Mouse (Mus musculus) cerebellum, postnatal 25 days (tissue): ENCODE data around the gene Strbp.
A peak's percentile ranks its signal among the peaks of the same experiment; 100 is the strongest.
"Not testable (repeated sequence)": the region's sequence is repeated elsewhere in the genome, so short reads cannot be mapped to it uniquely, and the experiment has no call there.

ENCODE experiments used
- DNase-seq, 2 experiments: peaks; one replicate each; pipeline ENCODE4 v3.0.0; 2021; ENCODE audit warnings: mixed read lengths in 2 of 2

The Strbp gene

DNA sequence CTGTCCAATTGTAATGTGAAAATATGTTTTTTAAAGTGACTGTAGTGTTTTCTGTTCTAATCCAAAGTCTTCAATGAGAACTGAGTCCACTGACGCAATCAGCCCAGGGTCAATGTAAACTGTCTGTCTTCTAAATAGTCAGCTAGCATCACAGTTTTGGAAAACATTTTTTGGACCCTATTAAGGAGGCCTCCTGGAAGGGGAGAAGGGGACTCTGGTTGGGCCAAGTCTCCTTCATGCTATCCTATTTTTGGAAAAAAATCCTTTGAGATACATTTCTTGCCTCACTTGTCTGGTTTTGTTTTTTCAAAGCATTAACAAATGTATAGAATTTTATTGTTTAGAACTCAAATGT lies 184.4 kb downstream of the Strbp start:
- no peak for DNase-seq

DNA sequence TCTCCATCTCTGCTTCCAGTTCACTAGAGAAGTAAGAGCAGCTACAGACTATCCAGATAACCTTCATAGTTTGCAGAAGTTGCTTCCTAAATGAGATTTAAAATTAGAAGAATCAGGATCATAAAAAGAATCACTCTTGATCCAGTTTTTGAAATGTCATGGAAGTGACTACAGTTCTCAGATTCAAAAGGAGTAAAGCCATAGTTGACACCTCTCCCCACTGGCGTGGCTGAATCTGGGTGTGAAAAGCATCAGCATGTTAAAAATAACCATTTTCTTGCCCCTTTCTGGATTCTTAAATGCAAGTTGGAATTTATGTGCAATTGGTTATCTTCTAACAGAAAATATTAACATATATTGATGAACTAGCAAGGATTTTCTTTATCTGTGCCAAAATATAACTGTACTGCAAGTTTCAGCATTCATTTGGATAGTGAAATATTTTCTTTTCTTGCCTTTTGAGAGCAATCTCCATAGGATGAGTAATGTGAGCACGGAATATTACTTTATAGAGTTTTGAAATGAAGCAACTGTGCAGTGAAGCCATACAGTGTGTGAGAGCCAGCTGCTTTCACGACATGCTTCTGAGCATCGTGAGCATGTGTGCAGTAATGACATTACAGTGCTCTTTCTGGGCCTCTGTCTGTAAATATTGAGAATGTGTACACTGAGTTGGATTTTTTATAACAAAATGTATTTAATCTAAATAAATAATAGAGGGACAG lies 184.9 kb downstream of the Strbp start:
- DNase-seq, result no peak

DNA sequence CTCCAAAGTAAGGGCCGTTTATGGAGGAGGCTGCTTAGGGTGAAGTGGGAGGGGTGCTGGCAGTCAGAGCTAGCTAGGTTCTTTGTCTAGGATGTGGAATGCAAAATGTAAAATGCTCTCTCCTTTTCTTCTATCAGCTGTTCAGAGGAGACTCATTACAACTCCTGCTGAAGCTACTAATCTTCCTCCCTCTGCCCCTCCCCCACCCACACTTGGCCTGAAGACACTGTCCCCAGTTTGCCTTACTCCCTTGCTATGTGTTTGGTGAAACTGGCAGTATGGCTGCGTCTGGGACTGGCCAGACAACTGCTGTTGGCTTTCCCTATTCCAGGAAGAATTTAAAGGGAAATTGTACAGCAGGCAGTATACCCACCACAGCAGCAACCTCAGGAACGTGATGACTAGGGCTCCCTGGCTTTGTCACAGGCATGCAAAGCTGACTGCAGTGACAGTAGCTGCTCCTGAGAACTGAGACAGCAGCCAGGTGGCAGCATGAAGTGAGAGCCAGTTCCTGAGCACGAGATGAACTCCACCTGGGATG lies 186.7 kb downstream of the Strbp start:
- peak; percentile 74 to 78 for DNase-seq

DNA sequence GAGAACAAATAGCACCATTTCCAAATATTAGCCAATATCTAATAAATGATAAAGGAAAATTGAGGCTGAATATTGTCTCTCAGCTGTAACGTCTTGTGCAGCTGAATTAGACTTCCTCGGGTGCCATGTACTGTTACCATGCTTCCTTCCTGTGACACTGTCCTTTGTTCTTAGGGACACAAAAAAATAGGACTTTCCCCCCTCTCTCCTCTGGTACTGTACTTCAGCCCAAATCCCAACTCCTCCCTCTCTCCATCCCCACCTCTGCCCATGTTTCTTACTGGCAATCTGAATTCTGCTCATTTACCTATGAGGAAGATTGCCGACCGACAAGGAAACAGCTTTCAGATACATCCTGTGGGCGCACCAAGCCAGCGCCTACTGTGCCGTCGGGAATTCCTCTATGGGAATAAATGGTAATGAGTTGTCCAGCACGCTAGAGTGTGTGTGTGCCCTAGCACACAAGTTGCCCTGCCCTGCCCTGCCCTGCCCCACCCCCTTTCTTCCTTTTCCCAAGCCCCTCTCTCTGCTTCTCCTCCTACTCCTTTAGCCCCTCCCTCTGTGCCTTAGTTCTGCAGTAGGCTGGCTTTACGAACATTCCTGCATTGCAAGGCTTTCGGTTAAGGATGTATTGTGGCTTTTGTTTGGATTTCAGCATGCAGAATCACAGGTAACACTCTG lies 187.5 kb downstream of the Strbp start, which contains the start of gene Gpr21:
Gene Gpr21, plus strand, starts transcription at position 303 of the 681 bp plus-strand sequence.
- peak in 1 of 2 experiments; percentile 9 for DNase-seq

DNA sequence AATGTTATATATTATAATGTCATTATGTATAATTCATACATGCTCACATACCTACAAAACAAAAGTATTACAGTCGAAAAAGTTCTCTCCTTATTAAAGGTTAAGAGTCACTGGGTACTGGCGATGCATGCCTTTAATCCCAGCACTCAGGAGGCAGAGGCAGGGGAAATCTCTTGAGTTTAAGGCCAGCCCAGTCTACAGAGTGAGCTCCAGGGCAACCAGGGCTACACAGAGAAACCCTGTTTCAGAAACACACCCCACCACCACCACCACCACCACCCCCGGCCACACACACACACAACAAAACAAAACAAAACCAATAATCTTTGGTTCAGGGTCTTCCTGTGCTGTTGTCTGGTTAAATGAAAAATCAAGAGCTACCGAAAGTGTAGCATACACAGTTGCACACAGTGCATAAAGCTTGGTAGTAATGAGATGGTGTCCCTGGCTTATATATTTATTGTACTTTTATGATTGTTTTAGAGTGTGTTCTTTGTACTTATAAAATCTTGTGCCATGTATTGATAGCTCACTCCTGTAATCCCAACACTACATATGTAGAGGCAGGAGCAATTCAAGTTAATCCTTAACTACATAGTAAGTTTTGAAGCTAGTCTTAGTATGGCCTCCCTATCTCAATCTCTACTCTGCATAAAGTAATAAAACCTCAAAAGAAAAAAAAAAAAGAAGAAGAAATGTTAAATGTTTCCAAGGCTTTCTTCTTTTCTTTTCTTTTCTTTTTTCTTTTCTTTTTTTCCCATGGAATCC lies 192.3 kb downstream of the Strbp start:
- no peak for DNase-seq

DNA sequence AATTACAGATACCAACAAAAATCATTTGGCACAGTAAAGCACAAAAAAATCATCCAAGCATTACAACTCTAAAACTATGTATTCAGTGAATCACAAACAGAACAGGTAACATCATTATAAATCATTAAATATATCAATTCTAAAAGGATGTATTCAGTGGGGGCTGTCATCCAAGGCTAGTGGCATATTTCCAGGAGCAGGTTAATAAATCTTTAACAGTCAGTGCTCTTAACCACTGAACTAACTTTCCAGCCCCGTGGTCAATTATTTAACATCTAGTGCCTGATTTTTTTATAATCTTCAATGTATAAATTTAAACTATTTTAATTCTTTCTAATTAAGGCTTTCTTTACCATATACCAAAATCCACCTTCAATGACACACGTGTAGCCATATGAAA lies 197.8 kb downstream of the Strbp start:
- not testable (repeated sequence) for DNase-seq

DNA sequence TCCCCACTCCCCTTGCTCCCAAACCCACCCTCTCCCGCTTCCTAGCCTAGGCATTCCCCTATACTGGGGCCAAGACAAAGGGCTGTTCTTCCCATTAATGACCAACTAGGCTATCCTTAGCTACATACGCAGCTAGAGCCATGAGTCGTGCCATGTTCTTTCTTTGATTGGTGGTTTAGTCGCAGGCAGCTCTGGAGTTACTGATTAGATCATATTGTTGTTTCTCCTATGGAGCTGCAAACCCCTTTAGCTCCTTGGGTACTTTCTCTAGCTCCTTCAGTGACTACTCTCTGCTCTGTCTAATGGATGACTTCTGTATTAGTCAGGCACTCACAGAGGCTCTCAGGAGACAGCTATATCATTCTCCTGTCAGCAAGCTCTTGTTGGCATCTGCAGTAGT lies 206.3 kb downstream of the Strbp start:
- no peak for DNase-seq

DNA sequence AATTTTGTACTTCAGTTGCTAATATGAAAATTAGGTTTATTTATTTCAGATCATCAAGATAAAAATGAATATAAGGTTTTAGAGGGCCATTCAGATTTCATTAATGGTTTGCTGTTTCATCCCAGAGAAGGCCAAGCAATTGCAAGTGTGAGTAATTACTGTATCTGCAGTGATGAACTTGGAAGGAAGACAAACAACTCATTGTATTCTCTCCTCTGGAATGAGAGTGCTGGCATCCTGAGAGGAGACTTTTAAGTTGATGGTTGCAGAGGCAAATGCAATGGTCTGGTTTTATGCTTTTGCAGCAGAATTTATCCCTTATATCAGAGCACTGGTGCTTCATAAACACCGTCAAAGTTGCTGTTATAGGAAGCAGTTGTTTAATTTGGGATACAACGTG lies 214.7 kb downstream of the Strbp start:
- no peak for DNase-seq

DNA sequence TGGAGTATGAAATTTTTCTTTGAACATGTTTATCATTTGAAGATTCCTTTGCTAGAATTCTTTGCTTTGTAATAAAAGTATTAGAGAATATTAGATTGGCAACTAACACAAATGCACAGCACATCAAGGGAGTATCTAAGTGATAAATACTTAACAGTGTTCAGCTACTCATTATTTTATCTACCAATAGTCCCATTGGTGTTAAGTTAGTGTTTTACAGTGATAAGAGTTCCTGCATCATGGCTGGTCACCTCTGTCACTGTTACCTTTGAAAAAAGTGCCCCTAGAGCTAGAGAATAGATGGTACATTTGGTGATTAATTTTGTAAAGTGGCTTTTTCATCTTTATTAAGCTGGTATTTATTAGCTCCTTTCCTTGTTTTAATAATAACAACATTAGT lies 217.3 kb downstream of the Strbp start:
- no peak for DNase-seq

DNA sequence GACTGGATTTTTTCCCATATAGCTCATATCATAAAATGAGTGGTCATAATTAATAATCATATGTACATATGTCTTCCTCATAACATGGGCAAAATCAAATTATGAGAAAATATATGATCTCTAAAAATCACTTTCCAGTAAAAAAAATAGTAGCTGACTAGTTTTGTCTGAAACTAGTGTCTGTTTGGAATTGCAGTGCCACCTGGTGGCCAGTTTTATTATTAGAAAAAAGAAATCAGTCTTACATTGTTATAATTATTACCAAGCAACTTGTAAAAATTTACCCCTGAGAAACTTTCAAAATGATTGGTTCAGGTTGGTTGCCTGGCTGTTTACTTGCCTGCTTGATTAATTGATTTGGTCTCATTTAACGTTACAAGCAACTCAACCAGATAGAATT lies 218.3 kb downstream of the Strbp start:
- DNase-seq, result peak in 1 of 2 experiments; percentile 43

DNA sequence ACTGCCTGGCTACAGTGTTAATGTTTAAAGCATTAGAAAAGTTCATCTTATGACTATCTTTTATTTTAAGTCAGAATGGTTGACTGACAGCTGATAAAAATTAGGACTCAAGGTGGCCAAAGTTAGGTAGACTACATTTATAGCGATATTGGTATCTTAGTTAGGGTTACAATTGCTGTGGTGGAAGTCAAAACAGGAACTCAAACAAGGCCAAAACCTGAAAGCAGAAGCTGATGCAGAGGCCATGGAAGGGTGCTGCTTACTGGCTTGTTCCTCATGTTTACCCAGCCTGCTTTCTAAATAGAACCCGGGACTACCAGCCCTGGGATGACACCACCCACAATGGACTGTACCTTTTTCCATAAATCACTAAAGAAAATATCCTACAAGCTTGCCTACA lies 219.5 kb downstream of the Strbp start:
- DNase-seq, result no peak

DNA sequence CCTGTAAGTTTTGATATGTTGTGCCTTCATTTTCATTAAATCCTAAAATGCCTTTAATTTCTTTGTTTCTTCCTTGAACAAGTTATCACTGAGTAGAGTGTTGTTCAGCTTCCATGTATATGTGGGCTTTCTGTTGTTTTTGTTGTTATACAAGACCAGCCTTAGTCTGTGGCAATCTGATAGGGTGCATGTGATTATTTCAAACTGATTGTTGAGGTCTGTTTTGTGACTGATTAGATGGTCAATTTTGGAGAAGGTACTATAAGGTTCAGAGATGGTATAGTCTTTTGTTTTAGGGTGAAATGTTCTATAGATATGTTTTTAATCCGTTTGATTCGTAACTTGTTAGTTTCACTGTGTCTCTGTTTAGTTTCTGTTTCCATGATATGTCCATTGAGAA lies 223.6 kb downstream of the Strbp start:
- no peak for DNase-seq

DNA sequence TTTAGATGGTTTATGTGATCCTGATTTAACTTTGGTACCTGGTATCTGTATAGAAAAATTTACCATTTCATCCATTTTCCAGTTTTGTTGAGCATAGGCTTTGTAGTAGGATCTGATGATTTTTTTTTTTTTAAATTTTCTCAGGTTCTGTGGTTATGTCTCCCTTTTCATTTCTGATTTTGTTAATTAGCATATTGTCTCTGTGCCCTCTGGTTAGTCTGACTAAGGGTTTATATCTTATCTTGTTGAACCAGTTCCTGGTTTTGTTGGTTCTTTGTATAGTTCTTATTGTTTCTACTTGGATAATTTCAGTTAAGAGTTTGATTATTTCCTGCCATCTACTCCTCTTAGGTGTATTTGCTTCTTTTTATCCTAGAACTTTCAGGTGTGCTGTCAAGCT lies 224.1 kb downstream of the Strbp start:
- DNase-seq, result no peak

DNA sequence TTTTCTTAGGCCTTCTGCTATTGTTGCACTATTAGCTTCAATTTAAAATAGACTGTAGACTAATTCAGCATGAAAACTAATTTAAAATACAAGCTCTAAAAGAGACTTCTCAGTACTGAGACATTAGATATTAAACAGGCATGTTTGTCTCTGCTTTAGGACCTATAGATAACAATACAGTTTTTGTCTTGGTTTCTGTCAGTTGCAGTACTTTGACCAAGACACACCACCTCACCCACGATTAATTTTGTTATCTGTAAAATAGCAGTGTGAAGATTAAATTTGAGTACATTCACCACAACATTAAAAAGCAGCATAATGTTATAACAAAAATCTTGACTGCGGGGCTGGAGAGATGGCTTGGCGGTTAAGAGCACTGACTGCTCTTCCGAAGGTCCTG lies 237.4 kb downstream of the Strbp start:
- DNase-seq, result no peak

DNA sequence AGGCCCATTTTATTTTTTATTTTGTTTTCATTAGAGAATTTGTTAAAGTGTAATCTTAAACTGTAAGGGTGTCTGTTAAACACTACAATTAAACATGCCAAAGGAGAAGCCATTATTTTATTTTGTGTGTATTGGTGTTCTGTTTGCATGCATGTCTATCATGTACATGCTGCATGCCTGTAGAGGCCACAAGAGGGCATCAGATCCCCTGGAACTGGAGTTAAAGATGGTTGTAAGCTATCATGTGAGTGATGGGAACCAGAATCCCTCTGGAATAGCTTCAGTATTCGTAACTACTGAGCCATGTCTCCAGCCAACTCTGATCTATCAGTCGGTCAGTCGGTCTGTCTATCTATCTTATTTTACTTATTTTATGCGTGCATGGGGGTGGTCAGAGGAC lies 243.0 kb downstream of the Strbp start:
- DNase-seq, result no peak

DNA sequence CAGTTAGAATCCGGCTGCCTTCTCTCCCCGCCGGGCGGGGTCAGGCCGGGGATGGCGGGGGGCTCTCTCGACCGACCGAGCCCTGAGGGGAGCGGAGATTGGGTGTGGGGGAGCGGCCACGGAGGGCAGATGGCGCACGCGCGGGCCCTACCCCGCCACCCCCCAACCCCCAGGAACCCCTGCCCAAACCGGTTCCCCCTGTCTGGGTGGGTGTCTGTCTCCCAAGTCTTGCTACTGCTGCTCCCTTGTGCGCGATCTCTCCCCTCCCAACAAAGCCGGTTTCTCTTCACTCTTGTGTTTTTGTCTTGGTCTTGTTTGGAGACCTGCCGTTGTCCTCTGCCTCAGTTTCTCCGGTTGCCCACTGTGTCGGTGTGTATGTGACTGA lies 251.3 kb downstream of the Strbp start:
- DNase-seq, result no peak

DNA sequence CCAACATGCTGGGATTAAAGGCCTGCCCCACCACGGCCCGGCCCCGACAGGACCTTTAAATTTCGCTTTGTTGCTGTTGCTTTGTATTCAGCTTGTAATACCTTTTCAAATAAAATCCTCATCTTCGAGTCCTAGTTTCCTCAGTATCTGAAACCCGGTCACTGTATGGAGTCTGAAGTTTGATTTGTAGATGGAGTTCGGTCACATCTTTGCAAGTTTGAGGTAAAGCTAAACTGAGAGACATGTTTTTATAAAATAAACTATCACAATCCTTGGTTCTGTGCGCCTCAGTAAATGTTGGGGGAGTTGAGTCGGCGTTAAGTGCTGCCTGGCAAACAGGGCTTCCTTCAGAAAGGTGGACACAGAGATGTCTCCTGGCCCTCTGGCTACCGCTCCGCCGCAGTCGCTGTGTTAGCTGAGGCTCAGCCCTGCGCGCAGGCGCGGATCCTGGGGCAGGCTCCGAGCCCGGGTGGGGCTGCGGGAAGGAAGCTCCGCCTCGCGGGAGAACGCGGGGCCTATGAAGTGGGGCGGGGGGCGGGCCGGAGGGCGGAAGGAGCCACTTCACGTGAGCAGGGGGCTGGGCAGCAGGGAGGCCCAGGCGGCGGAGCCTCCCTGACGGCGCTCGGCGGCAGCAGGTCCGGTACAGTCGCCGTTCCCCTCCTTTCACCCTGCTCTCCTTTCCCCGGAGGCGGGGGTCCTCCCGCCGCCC lies 251.8 kb downstream of the Strbp start:
- peak; percentile 93 to 97 for DNase-seq

DNA sequence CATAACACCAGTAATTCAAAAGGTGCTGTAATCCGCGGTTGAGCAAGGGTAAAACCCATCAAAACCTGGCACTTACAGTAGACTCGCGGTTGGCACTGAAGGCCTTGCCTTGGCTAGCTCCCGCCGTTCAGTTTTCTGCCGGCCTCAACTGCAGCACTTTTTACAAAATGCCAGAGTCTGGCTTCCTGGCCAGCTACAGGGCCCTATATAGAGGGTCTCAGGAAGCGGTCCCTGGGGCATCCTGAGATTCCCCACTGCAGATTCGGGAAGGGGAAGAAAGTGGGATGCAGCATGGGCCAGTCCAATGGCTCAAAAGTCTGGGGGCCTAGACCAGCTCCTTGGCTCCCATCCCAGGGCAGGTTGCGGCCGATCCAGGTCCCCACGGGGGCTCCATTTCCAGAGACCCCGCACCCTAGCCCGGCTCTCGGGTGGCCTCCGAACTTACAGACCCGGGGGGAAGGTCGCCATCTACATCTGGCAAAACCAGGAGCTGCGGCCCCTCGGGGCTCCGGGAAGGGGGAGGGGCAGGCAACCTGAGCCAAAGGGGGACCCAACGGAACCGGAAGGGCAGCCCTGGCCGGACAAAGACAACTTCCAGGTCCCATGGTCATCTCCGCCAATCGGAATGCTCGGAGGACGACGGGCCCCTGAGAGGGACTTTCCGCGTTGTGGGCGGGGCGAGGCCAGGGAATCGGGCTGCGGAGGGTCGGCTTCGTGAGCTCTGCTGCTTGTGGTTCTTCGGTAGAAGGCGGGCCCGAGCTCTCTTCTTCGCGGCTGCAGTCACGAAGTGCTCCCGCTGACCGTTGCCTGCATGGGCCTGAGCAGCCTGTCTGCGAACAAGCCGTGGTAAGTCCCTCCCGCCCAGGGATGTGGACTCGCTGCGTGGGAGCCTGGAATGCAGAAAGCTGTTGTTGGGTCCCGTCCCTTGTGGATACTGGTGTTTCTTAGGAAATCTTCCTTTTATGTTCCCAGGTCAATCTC lies 260.8 kb downstream of the Strbp start, which contains the start of the genes Zbtb26, Zbtb6 and Rabgap1:
Gene Zbtb26, minus strand, starts transcription at position 525 of the 981 bp plus-strand sequence.
Gene Zbtb6, minus strand, starts transcription at position 561 of the 981 bp plus-strand sequence.
Gene Rabgap1, plus strand, starts transcription at position 669 of the 981 bp plus-strand sequence.
- peak; percentile 97 for DNase-seq
